Mouse (Mus musculus) yolk sac, embryonic 10.5 days (tissue): ENCODE measurements around the gene Rpl32.

ENCODE experiments used
- DNase-seq: peaks from one replicate; pipeline ENCODE4 v3.0.0-alpha.2; 2017; ENCODE audit warnings: low spot score

Gene Rpl32

DNA sequence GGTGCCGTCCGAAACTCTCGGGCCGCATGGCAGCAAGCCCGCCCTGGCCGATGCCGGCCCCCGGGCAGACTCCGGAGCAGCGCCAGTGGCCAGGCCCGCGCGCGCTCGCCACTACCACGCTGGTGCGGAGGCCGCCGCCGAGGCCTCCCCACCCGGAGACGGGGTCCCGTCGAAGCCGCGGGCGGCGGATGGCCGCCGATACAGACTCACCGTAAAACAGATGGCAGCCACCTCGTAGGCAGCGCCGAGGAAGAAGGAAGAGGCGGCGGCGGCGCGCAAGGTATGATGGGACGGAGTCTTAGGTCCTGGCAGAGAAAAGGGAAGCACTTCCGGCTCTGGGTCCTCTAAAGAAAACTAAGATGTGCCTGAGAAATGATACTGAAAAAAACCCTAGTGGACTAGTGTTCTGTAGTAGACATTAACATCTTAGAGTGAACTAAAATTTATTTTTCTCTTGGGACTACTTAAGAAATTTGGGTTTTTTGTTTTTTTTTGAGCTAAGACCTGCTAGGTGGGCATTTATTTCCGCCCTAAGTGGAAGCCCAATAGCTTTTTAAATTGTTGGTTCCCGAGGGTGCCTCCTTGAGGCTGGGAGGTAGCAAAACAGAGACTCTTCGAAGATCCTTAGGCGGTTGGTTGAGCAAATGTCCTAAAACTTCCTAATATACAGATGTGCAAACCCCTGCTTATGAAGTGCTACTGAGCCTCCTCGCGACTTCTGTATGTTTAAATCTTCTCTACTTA, at the start of gene Rpl32:
Rpl32 (minus strand) TSS at position 260 of the 744 bp plus-strand sequence.
- DNase-seq, result peak; percentile 89

DNA sequence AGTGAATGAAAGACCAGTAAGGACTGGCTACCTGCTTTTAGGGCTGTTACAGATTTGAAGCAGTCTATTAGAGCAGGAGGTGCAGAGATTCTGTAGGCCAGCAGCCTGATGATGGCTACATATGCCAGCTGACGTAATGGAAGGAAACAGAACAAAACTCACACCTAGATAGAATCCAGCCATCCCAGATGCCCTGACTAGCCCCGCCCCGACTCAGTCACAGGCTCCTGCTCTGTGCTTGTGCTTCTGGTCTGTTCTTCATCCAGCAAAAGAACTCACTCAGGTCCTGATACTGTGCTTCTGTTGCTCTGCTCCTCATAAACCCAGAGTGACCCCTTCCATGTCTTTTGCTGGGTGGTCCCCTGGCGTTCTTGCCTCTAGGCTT, 47.8 kb upstream of the Rpl32 start:
- DNase-seq, result no peak

DNA sequence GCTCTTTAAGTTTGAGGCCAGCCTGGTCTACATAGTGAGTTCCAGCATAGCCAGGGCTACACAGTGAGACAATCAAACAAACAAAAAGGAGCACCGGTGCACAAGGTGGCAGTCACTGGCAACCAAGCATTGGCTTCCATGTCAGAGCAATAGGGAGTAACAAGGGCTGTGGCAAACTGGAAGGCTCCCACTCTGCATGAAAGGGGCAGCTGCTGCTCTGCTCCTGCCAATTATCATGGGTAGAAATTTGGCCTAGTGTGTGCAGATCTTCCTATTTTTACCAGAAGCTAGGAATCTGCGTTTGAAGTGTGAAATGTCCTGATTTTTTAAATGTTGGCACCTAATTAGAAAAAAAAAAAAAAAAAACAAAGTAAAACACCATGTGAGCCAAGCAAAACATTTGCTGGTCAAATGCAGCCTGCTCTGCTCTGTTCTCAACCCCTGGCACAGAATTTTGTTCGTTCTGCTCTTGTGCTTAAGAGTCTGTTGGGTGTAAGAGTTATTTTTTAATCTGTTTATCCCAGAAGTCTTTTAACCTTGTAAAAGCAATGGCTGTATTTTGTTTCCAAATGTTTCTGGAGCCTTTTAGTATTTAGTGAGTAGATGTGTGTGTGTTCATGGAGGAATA, 47.3 kb upstream of the Rpl32 start:
- DNase-seq, result no peak

DNA sequence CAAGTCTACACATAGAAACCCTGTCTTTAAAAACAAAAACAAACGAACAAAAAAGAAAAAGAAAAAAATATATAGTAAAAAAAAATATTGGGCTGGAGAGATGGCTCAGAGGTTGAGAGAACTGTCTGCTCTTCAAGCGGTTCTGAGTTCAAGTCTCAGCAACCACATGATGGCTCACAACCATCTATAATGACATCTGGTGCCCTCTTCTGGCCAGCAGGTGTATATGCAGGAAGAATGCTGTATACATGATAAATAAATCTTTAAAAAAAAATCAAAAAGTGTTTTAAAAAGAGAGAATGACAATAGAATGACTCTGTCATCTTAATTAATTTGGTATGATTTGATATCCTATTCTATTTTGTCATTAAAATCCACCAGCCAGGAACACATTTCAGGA, 45.9 kb upstream of the Rpl32 start:
- DNase-seq, result no peak

DNA sequence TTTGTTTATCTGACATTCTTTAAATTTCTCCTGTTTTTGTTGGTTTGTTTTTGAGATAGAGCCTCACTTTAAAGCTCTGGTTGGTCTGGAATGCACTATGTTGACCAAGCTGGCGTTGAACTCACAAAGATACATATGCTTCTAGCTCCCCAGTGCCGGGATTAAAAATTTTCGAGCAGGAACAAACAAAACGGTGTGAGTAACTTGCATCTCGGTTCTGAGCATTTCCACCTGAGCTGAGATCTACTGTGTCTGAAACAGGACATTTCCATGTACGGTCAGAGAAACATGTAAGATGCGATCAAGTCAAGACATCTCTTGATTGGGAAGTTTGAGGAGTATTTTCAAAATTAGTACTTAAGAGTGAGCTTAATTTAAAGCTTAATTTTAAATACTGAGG, 45.4 kb upstream of the Rpl32 start:
- DNase-seq, result no peak

DNA sequence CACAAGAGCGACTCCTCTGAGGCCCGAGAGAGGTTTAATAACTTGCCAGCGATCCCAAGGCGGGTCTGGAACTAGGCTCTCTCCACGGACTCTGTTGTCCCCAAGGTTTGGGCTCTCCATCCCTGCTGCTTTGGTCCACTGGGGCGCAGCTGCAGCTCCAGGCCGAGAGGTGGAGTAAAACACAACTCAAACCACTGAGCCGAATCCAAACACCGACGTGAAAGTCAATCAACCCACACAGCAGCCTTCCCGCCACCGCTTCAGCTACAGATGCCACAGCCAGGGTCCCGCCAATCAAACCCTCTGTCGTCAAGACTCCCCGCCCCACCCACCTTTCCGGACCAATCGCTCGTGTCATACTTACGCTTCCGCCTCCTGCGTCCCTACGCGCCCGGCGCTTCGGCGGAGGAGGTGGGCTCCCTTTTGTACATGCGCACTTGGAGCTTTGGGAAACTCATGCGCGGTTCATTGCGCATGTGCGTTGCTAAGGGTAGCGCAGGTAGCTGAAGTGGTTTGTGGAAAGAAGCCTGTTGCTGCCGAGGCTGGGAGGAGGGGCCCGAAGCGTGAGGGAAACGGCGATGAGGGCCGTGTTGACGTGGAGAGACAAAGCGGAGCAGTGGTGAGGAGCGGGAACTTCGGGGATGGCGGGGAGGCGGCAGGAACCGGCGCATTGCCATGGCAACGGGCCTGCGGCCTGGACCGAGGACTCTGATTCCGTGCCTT, 44.7 kb upstream of the Rpl32 start, which contains the start of the genes Mbd4 and Ift122:
Mbd4 (minus strand) TSS at position 281 of the 723 bp plus-strand sequence.
Ift122 (plus strand) TSS at position 380 of the 723 bp plus-strand sequence.
- peak; percentile 100 for DNase-seq

DNA sequence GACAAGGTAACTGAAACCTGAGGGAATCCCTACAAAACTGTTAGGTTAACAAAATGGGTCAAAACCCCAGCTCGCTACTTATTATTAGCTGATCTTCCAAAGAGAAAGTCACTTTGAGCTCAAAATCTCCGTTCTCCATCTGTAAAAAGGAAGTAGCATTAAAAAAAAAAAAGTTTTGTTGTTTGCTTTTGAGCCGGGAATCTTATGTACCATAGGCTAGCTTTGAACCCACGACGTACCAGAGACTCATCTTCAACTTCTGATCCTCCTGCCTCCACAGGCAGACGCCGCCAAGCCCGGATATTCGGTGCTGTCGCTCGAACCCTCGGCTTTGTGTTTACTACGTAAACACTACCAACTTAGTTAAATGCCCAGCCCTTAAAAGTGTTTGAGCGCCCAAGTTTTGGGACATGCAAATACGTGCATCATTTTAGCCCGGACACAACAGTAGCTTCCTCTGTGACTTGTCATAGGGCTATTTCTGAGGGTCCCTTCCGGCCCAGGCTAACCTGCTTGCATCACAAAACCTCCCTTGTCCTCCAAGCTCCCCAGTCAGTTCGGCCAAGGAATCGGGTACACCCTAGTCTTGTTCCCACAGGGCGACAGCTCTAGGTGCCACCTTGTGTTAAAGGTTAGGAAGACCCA, 44.0 kb upstream of the Rpl32 start:
- DNase-seq, result no peak

DNA sequence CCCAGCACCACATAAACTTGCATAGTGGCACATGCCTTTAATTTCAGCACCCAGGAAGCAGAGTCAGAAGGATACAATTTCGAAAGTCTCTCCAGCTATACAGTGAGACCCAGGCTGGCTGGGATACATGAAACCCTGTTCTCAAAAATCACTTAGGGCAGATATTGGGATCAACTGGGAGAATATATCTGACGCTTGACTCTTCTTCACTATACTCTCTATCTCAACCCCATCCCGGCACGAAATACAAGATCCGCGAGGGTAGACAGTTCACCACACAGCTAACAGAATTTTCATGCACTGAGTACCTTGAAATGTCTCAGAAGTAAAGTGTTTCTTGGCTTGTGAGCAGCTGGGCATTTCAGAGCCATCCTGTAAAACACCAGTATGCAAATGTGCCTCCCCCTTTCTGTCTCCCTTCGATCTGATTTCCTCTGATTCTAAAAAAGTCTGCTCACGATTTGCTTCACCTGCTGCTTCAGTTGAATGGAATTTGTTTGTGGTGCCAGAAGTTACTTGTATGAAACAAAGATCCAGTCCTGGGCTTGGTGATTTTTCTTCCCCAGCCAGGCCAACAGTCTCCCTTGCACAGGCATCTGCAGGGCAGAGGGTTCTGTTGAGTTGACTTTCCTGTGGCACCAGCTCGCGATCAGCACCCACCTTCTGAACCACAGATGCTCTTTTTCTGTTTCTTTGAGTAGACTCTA, 40.2 kb upstream of the Rpl32 start:
- DNase-seq, result no peak

DNA sequence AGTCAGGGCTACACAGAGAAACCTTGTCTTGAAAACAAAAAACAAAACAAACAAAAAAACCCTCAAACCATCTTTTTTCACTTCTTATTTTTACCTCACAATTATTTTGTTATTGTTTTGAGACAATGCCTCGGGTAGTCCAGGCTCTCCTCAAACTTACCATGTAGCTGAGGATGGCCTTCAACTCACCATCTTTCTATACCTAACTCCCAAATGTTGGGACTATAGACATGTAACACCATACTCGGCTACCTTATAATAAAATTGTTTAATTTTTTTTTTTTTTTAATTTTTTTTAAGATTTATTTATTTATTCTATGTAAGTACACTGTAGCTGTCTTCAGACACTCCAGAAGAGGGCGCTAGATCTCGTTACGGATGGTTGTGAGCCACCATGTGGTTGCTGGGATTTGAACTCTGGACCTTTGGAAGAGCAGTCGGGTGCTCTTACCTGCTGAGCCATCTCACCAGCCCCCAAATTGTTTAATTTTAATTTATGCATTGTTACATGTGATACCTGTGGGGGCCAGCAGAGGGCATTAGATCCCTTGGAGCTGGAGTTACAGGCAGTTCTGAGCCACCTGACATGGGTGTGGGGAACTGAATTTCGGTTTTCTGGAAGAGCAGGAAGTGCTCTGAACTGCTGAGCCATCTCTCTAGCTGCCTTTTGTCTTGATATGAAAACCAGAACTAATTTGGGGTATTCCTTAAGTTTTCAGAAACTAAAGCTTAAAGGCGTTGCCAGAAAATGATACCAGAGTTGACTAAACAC, 38.3 kb upstream of the Rpl32 start:
- no peak for DNase-seq

DNA sequence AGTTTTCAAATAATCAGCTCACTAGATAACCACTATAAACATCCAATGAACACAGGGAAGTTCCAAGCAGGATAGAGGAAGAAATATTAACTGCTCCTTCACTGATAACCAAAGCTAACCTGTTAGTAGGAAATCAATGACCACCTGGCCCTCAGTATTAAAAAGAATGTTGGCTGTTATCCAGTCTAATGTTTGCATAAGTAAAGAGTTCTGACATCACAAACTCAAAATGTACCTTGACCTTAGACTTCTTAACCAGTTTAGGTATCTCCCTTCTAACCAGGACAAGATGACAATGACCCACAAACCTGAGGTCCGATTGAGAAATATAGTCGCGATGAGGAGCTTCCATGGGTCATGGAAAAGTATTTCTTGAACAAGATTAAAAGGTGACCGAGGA, 36.5 kb upstream of the Rpl32 start:
- no peak for DNase-seq

DNA sequence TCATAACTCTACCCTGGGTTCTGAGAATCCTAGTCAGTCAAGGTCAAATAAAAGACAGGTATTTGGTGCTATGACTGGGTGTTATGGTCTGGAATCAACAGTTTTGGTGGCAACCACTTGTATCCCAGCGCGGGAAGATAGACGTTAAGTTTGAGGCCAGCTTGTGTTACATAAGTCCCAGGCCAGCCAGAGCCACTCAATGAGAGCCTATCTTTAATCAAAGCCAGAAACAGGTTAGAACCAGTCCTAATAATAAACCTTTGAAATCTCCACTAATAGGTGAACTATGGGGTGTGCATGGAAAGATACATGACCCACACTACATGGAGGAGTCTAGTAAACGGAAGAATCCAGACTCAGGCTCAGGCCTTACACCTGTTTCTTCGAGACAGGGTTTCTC, 30.2 kb upstream of the Rpl32 start:
- no peak for DNase-seq

DNA sequence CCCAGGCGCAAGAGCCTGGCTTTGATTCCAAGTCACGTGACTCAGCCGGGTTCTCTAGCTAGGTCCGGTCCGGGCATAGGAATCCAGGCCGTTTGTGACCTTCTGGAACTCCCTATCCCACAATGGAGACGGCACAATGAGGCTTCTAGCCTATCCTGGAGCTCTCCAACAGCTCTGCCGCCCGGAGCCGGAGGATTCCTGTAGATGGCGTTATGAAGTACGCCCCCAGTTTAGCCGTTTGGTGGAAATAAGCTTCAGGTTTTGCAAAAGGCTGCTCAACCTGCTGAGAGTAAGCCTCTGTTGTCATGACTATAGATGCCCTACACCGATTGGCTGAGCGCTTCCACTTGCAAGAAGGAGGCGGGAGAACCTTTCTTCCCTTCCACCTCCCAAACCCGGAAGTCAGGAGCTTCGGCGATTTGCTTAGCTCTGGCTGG, 29.6 kb upstream of the Rpl32 start, which contains the start of gene Efcab12:
Efcab12 (minus strand) TSS at position 252 of the 437 bp plus-strand sequence.
- peak; percentile 76 for DNase-seq

DNA sequence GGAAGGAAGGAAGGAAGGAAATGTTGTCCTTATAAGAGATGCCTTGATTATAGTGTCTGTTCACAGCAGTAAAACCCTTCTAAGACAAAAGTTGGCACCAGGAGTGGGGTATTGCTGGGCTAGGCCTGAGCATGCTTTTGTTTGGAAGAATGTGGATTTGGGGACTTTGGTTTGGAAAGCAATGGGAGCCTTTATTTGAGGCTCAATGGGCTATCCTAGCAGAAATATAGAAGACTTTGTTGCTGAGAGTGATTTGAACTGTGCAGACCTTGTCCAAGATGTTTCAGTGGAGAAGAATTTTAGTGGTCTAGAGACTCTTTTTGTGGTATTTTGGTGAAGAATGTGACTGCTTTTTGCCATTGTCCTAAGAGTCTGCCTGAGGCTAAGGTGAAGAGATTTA, 25.3 kb upstream of the Rpl32 start:
- DNase-seq, result no peak

DNA sequence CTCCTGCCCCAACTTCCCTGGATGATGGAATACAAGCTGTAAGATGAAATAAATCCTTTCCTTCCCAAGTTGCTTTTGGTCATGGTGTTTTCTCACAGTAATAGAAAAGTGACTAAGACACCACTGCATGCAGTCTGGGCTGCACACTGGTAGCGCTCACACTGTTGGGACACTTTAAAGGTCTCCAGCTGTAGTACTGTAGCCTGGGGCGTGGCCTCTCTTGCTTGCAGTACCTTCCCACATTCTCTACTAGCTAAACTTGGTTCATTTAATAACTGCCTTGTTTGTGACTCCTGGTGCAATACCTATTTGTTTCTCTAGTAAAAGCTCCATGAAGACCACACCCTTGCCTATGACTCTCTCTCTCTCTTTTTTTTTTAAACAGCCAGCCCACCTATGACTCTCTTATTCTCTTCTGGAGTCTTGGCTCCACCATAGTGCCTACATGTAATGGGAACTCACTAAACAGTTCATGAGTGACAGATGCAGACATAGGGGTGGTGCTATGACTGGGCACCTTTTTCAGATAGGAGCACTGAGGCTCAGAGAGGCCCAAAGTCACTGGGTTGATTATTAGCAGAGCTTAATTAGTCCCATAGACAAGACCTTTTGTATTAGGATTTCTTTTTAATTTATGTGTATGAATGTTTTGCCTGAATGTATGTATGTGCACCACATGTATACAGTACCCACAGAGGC, 23.8 kb upstream of the Rpl32 start:
- DNase-seq, result no peak

DNA sequence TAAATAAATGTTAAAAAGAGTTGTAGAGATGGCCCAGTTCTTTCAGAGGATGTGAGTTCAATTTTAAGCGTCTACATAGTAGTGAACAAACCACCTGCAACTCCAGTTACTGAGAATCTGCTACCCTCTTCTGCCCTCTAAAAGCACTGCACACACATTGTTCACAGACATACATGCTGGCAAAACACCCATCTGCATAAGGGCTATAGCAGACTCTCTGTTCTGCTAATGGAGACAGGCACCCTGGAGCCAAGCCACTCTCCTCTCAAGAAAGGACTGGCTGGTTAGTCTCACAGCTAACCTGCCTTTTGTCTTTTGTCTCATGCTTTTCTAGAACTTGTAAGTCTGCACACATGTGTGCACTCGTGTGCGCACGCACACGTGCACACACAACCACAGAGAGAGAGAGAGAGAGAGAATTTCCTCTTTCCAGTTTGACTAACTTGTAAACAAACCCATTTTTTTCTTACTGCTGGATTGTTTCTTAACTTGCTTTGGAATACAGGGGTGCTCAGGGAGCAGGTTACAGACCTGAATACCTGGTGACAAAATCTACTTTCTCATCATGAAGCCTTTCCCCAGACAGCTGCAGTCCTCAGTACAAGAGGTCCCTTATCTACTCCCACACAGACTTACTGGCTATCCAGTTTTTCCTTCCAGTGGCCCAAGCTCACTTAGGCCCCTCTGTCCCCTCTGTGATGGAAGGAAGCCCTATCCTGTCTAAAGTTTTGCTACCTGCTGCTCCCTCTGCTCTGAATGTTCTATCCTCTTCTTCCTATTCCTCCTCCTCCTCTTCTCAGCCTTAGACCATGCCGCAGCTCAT, 22.4 kb upstream of the Rpl32 start:
- DNase-seq, result no peak

DNA sequence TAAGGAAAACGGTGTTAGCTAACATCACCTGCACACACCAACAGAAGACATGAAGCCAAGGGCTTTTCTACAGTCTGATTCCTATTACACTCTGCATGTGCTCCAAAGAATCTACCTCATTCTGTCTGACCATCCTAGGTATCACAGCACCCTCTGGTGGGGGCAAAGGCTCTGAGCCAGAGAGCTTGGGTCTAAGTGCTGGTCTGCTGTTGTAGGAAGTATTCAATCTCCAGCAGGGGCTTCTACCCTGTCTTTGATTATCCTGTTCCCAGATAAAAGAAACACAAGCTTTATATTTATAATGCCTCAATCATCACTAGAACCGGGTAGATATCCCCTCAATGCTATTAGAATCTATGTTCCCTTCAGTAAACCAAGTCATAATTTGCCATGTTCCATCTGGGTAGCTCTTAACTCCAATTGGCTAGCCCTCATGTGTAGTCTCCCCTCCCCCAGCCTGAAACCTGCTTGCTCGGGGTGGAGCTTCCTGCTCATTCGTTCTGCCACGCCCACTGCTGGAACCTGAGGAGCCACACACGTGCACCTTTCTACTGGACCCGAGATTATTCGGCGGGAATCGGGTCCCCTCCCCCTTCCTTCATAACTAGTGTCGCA, 15.4 kb upstream of the Rpl32 start:
- DNase-seq, result peak; percentile 89

DNA sequence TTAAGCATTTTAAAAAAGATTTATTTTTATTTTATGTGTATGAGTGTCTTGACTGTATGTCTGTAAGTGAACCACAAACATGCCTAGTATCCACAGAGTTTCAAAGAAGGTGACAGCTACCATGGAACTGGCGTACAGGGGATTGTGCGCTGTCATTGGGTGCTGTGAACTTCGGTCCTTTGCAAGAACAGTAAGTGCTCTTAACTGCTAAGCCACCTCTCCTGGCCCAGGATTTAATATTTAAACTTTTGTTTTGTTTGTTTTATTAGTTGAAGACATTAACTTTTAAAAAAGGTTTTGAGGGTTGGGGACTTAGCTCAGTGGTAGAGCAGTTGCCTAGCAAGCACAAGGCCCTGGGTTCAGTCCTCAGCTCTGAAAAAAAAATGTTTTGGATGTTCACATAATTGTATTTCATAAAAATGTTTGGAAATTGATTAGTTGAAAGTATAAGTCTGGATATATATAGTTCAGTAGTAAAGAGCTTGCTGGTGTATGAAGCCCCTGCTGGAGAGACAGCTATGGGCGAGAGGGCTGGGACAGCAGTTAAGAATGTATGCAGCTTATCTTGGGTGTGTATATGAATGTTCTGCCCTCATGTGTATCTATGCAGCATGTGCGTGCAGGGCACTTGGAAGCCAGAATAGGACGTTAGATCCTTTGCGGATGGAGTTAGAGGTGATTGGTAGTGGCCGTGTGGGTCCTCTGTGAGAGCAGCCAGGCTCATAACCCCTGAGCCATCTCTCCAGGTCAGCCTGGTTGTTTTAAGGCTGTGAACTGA, 12.9 kb upstream of the Rpl32 start:
- DNase-seq, result no peak

DNA sequence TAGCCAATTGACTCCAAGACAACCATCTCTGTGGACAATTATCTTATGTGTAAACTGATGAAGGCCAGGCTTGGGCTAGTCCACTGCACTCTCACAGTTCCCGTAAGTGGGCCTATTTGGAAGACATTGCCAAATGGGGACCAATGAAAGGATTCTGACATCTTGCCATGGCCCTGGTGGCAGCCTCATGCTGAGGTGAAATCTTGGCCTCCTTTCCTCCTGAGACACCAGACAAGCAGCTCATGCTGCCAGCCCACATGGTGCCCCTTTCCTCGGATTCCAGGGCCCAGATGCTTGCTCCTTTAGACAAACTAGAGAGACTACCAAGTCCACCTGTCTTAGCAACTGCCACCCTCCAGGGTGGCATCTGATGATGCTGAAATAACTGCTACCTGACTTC, 9.6 kb upstream of the Rpl32 start:
- no peak for DNase-seq
